ENCODE assay signal across 25 mouse cellular contexts in the genomic region with DNA sequence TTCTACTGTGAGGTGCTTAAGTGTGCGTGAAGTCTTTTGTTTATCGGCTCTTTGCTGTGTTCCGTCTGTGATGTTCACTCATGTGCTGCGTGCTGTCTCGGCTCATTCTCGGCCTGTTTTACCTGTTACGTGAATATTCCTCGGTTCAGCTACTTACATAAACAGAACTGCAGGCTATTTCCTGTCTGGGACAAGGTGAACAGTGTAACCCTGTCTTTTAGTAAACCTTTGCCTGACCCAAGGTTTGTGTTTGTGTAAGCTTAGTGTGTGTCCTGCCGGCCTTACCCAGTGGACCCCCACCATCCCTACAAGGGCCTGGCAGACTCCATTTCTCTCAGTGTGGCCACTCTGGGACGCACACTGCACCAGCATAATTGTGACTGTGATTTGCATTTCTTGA. TPM values are rescaled to one million over a fixed set of nuclear protein-coding genes. Genes with fewer than 3 reads are reported as not detected.
A peak's percentile ranks its signal among the peaks of the same experiment; 100 is the strongest.
DNase-seq lines count a peak whose midpoint lies in the region; ATAC-seq and TF ChIP-seq lines count a peak whose summit lies in the region.
"Had no signal": no experiment of that assay in that cellular context is flagged by ENCODE, and none has a peak within 500 bp of the region (broad histone marks: within the 10 kb centered on the region; RNA-seq: fewer than 3 reads in every experiment).

No protein-coding gene starts in this region.

- peaks cover 14% of the 10 kb centered on the region; the same call in 1 of the 2 replicates for H3K36me3 ChIP-seq in embryonic facial prominence, embryonic 14.5 days (ENCODE audit: control insufficient read depth, insufficient read depth, low read length)
- peaks cover 22% of the 10 kb centered on the region for H3K36me3 ChIP-seq in embryonic facial prominence, embryonic 10.5 days (replicated peaks)
- H3K36me3 ChIP-seq in kidney, postnatal 0 days (ENCODE audit: insufficient read depth, low read length), result 0 out of 2 replicates have a peak, but pooled peaks cover 14% of the 10 kb centered on the region
- no peaks in the 10 kb centered on the region for H3K36me3 ChIP-seq in midbrain, embryonic 11.5 days (ENCODE audit: control insufficient read depth, insufficient read depth, low read length)
- no peaks in the 10 kb centered on the region for H3K36me3 ChIP-seq in midbrain, embryonic 15.5 days (replicated peaks)
- H3K36me3 ChIP-seq: forebrain, embryonic 15.5 days had no signal

- no peak overlapping the region for H3K4me2 ChIP-seq in embryonic facial prominence, embryonic 14.5 days (ENCODE audit: low read depth, low read length)
- no peak overlapping the region for H3K4me2 ChIP-seq in kidney, postnatal 0 days (ENCODE audit: low read length)
- H3K4me2 ChIP-seq in midbrain, embryonic 11.5 days, result no peak overlapping the region
- no peak overlapping the region for H3K4me2 ChIP-seq in midbrain, embryonic 15.5 days
- H3K4me2 ChIP-seq: embryonic facial prominence, embryonic 13.5 days; forebrain, embryonic 13.5 days; forebrain, embryonic 15.5 days had no signal

- TF ChIP-seq CTCF in kidney, postnatal 0 days (IDR thresholded peaks at IDR 0.05; ENCODE audit: low read depth), result no peak

- H3K4me3 ChIP-seq in embryonic facial prominence, embryonic 14.5 days (ENCODE audit: low read depth, low read length), result no peak overlapping the region
- no peak overlapping the region for H3K4me3 ChIP-seq in embryonic facial prominence, embryonic 10.5 days
- no peak overlapping the region for H3K4me3 ChIP-seq in kidney, postnatal 0 days (replicated peaks; ENCODE audit: low read depth, low read length)
- H3K4me3 ChIP-seq in midbrain, embryonic 11.5 days (ENCODE audit: low read depth, low read length), result no peak overlapping the region
- no peak overlapping the region for H3K4me3 ChIP-seq in midbrain, embryonic 15.5 days
- H3K4me3 ChIP-seq: embryonic facial prominence, embryonic 13.5 days; forebrain, embryonic 13.5 days; forebrain, embryonic 15.5 days had no signal

- 0 out of 2 replicates have a peak, but pooled peaks have one; percentile 9 for ATAC-seq in embryonic facial prominence, embryonic 14.5 days (ENCODE audit: low read depth)
- no peak for ATAC-seq in kidney, postnatal 0 days (replicated peaks; ENCODE audit: low FRiP score, low read depth)
- ATAC-seq in midbrain, embryonic 11.5 days (ENCODE audit: low FRiP score), result no peak
- ATAC-seq in midbrain, embryonic 15.5 days (replicated peaks), result no peak
- ATAC-seq: activated CD4-positive, CD25-positive, alpha-beta regulatory T cell, adult 4 months; CD4-positive, CD25-positive, alpha-beta regulatory T cell, adult 4 months; forebrain, embryonic 13.5 days; forebrain, embryonic 15.5 days; forebrain, postnatal 0 days; Patski had no signal

- no peaks in the 10 kb centered on the region for H3K9me3 ChIP-seq in embryonic facial prominence, embryonic 14.5 days (ENCODE audit: control insufficient read depth, low read length)
- no peaks in the 10 kb centered on the region for H3K9me3 ChIP-seq in embryonic facial prominence, embryonic 10.5 days
- H3K9me3 ChIP-seq in kidney, postnatal 0 days (replicated peaks; ENCODE audit: low read length), result no peaks in the 10 kb centered on the region
- H3K9me3 ChIP-seq in midbrain, embryonic 11.5 days (ENCODE audit: control insufficient read depth, low read length), result no peaks in the 10 kb centered on the region
- no peaks in the 10 kb centered on the region for H3K9me3 ChIP-seq in midbrain, embryonic 15.5 days
- H3K9me3 ChIP-seq: embryonic facial prominence, embryonic 13.5 days; forebrain, embryonic 13.5 days; forebrain, embryonic 15.5 days had no signal

- H3K4me1 ChIP-seq in embryonic facial prominence, embryonic 14.5 days (ENCODE audit: control insufficient read depth, insufficient read depth, low read length), result no peaks in the 10 kb centered on the region
- H3K4me1 ChIP-seq in embryonic facial prominence, embryonic 10.5 days, result peaks cover 37% of the 10 kb centered on the region
- no peaks in the 10 kb centered on the region for H3K4me1 ChIP-seq in kidney, postnatal 0 days (replicated peaks; ENCODE audit: insufficient read depth, low read length)
- H3K4me1 ChIP-seq in midbrain, embryonic 11.5 days (ENCODE audit: control insufficient read depth, insufficient read depth, low read length), result no peaks in the 10 kb centered on the region
- H3K4me1 ChIP-seq in midbrain, embryonic 15.5 days, result no peaks in the 10 kb centered on the region
- H3K4me1 ChIP-seq: forebrain, embryonic 13.5 days; forebrain, embryonic 15.5 days had no signal

- H3K9ac ChIP-seq in embryonic facial prominence, embryonic 14.5 days (ENCODE audit: low read depth, low read length), result no peak overlapping the region; the same call in 1 of the 2 replicates
- no peak overlapping the region for H3K9ac ChIP-seq in kidney, postnatal 0 days (ENCODE audit: low read depth, low read length)
- no peak overlapping the region for H3K9ac ChIP-seq in midbrain, embryonic 11.5 days (ENCODE audit: low read length)
- H3K9ac ChIP-seq in midbrain, embryonic 15.5 days, result no peak overlapping the region
- H3K9ac ChIP-seq: embryonic facial prominence, embryonic 13.5 days; forebrain, embryonic 13.5 days; forebrain, embryonic 15.5 days; forebrain, postnatal 0 days had no signal

- H3K27me3 ChIP-seq in embryonic facial prominence, embryonic 14.5 days (replicated peaks; ENCODE audit: control insufficient read depth, insufficient read depth, low read length), result no peaks in the 10 kb centered on the region
- no peaks in the 10 kb centered on the region for H3K27me3 ChIP-seq in embryonic facial prominence, embryonic 10.5 days (replicated peaks; ENCODE audit: low read depth, poor library complexity, severe bottlenecking)
- no peaks in the 10 kb centered on the region for H3K27me3 ChIP-seq in kidney, postnatal 0 days (ENCODE audit: insufficient read depth, low read length)
- H3K27me3 ChIP-seq in midbrain, embryonic 11.5 days (ENCODE audit: control insufficient read depth, insufficient read depth, low read length), result no peaks in the 10 kb centered on the region
- H3K27me3 ChIP-seq in midbrain, embryonic 15.5 days (replicated peaks), result no peaks in the 10 kb centered on the region
- H3K27me3 ChIP-seq: CH12.LX; embryonic facial prominence, embryonic 13.5 days; forebrain, embryonic 13.5 days; forebrain, embryonic 15.5 days; Patski had no signal

- peak; percentile 27 for DNase-seq in embryonic facial prominence, embryonic 14.5 days (ENCODE audit: low spot score)
- DNase-seq in embryonic facial prominence, embryonic 10.5 days (ENCODE audit: low spot score), result no peak
- DNase-seq in kidney, postnatal 0 days (ENCODE audit: low spot score), result peak; percentile 27
- no peak for DNase-seq in kidney, adult 18-20 months
- peak; percentile 60 for DNase-seq in midbrain, embryonic 11.5 days (ENCODE audit: low spot score, missing footprints)
- DNase-seq: adrenal gland, adult 8-10 months; adrenal gland, postnatal 14 days; adrenal gland, postnatal 36 days; B cell, adult 2 months; cerebellum, adult 11-12 months; cerebellum, adult 2 months; cerebellum, adult 9-10 months; cerebellum, postnatal 10 days; cerebellum, postnatal 25 days; forebrain, postnatal 0 days had no signal

- WGBS in embryonic facial prominence, embryonic 14.5 days, result 52% methylated on average over 10 of the region's 10 CpGs
- WGBS in embryonic facial prominence, embryonic 10.5 days, result 69% methylated on average over 10 of the region's 10 CpGs
- 41% methylated on average over 10 of the region's 10 CpGs for WGBS in kidney, postnatal 0 days
- 75% methylated on average over 10 of the region's 10 CpGs for WGBS in midbrain, embryonic 11.5 days
- 76% methylated on average over 10 of the region's 10 CpGs for WGBS in midbrain, embryonic 15.5 days

- H3K27ac ChIP-seq in embryonic facial prominence, embryonic 14.5 days (replicated peaks; ENCODE audit: low read depth, low read length), result no peak overlapping the region
- H3K27ac ChIP-seq in embryonic facial prominence, embryonic 10.5 days (replicated peaks), result no peak overlapping the region; the same call in 1 of the 2 replicates
- H3K27ac ChIP-seq in kidney, postnatal 0 days, result no peak overlapping the region
- H3K27ac ChIP-seq in midbrain, embryonic 11.5 days (ENCODE audit: low read depth, low read length), result no peak overlapping the region
- H3K27ac ChIP-seq in midbrain, embryonic 15.5 days, result no peak overlapping the region
- H3K27ac ChIP-seq: embryonic facial prominence, embryonic 13.5 days; forebrain, embryonic 13.5 days; forebrain, embryonic 15.5 days had no signal

RNA-seq across cellular contexts. Expression of a gene that starts 28.7 kb away (rescaled TPM):
- polyA plus RNA-seq in embryonic facial prominence, embryonic 14.5 days (2014; fragmentation: Nextera tagmentation; extraction: Ambion mirVana), result 0.81 and 0.86 TPM in 2 replicates
- polyA plus RNA-seq in embryonic facial prominence, embryonic 10.5 days (2016; fragmentation: Nextera tagmentation; extraction: Ambion mirVana), result 0.21 TPM in 1 of 2 replicates, not detected in the other
- 1.7 and 1.8 TPM in 2 replicates for polyA plus RNA-seq in kidney, postnatal 0 days (2015; fragmentation: Nextera tagmentation; extraction: Ambion mirVana)
- polyA plus RNA-seq in midbrain, embryonic 11.5 days (2014; fragmentation: Nextera tagmentation; extraction: Ambion mirVana), result 0.10 and 0.19 TPM in 2 replicates
- 0.22 and 0.39 TPM in 2 replicates for polyA plus RNA-seq in midbrain, embryonic 15.5 days (2015; fragmentation: Nextera tagmentation; extraction: Ambion mirVana)
- polyA plus RNA-seq: G1E had no signal

RNA-seq across cellular contexts. Expression of a gene that starts 35.8 kb away (rescaled TPM):
- 21.5 and 21.7 TPM in 2 replicates for polyA plus RNA-seq in embryonic facial prominence, embryonic 14.5 days (2014; fragmentation: Nextera tagmentation; extraction: Ambion mirVana)
- polyA plus RNA-seq in embryonic facial prominence, embryonic 10.5 days (2016; fragmentation: Nextera tagmentation; extraction: Ambion mirVana), result 15.9 and 17.8 TPM in 2 replicates
- polyA plus RNA-seq in kidney, postnatal 0 days (2015; fragmentation: Nextera tagmentation; extraction: Ambion mirVana), result 24.2 and 28.6 TPM in 2 replicates
- polyA plus RNA-seq in midbrain, embryonic 11.5 days (2014; fragmentation: Nextera tagmentation; extraction: Ambion mirVana), result 13.9 and 20.3 TPM in 2 replicates
- polyA plus RNA-seq in midbrain, embryonic 15.5 days (2015; fragmentation: Nextera tagmentation; extraction: Ambion mirVana), result 22.0 and 23.5 TPM in 2 replicates

RNA-seq across cellular contexts. Expression of a gene that starts 42.9 kb away (rescaled TPM):
- 6.3 and 9.6 TPM in 2 replicates for polyA plus RNA-seq in embryonic facial prominence, embryonic 14.5 days (2014; fragmentation: Nextera tagmentation; extraction: Ambion mirVana)
- polyA plus RNA-seq in embryonic facial prominence, embryonic 10.5 days (2016; fragmentation: Nextera tagmentation; extraction: Ambion mirVana), result 0.07 and 0.11 TPM in 2 replicates
- polyA plus RNA-seq in kidney, postnatal 0 days (2015; fragmentation: Nextera tagmentation; extraction: Ambion mirVana), result 0.41 and 0.42 TPM in 2 replicates
- polyA plus RNA-seq in midbrain, embryonic 11.5 days (2014; fragmentation: Nextera tagmentation; extraction: Ambion mirVana), result 0.16 and 0.29 TPM in 2 replicates
- polyA plus RNA-seq in midbrain, embryonic 15.5 days (2015; fragmentation: Nextera tagmentation; extraction: Ambion mirVana), result 0.49 and 0.56 TPM in 2 replicates
- polyA plus RNA-seq: activated CD4-positive, CD25-positive, alpha-beta regulatory T cell, adult 4 months; embryonic facial prominence, embryonic 11.5 days had no signal

Comparison
In these comparisons a context has a peak if more than half of its experiments do, and no peak if none do; other contexts are left out.
1. DNase-seq: peak in embryonic facial prominence, embryonic 14.5 days (single experiment), kidney, postnatal 0 days (single experiment) and midbrain, embryonic 11.5 days (single experiment); none in embryonic facial prominence, embryonic 10.5 days (single experiment) and kidney, adult 18-20 months (single experiment).